ENCODE assay signal across 9 mouse cellular contexts in the genomic region with DNA sequence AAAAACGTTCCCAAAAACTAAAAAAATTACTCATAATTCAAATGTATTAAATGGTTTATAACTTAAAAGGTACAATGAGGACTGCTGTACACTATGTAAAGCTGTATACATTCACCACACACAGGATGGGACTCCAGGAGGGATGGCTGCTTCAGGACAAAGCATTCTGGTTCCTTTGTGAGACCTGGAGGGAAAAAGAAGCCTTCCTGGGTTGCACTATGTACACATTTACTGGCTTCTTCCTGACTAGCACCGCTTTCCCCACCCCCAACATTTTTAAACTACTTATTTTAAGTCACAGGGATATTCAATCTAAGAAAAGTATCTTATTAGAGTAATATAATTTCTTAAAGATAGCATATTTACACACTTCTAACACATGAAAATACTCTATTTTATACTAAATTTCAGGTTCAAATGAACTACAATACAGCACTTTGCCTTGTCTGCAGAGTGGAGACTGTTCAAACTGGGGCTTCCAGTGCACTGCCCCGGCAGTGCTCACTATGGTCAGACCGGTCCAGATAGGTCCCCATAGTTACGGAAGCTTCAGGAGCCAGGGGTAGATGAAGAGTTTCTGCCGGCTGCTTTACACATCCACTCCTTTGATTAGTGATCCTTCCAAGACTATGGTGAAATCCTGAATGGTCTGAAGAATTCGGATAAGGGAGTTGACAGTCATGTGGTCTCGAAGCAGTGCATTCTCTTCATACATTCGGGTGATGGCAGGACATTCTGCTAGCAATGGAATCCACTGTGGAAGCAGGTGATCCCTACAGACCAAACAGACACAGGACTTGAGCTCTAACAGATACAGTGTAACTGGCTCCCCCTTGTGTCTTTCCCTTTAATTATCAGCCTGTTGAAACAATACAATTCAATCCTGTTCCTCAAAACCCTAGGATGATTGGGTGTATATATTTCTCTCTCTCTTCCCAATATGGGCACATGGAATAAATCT. TPM values are rescaled to one million over a fixed set of nuclear protein-coding genes. Genes with fewer than 3 reads are reported as not detected.
DNase-seq lines count a peak whose midpoint lies in the region; ATAC-seq and TF ChIP-seq lines count a peak whose summit lies in the region.
"Had no signal": no experiment of that assay in that cellular context is flagged by ENCODE, and none has a peak within 500 bp of the region (broad histone marks: within the 10 kb centered on the region; RNA-seq: fewer than 3 reads in every experiment).

No protein-coding gene starts in this region.

- intact Hi-C loops in heart, adult 2 months (cut with DNase I) = no loop called here

- H3K79me2 ChIP-seq in heart, adult 2 months (replicated peaks; ENCODE audit: control insufficient read depth, insufficient read depth, low read length) = no peaks in the 10 kb centered on the region

- no peaks in the 10 kb centered on the region for H3K27me3 ChIP-seq in heart, adult 2 months (ENCODE audit: control insufficient read depth, insufficient read depth, low read length)
- H3K27me3 ChIP-seq in forebrain, embryonic 12.5 days = no peaks in the 10 kb centered on the region

- WGBS in heart, adult 2 months = 42% methylated on average over 9 of the region's 9 CpGs
- 13% methylated on average over 9 of the region's 9 CpGs for WGBS in forebrain, embryonic 12.5 days

- H3K36me3 ChIP-seq in heart, adult 2 months (ENCODE audit: control insufficient read depth, insufficient read depth, low read length) = no peaks in the 10 kb centered on the region; the same call in none of the 2 replicates
- H3K36me3 ChIP-seq in forebrain, embryonic 12.5 days (replicated peaks) = peaks cover 23% of the 10 kb centered on the region
- H3K36me3 ChIP-seq: G1E had no signal

- no peak overlapping the region for H3K4me3 ChIP-seq in heart, adult 2 months
- H3K4me3 ChIP-seq in forebrain, embryonic 12.5 days (replicated peaks) = no peak overlapping the region

- H3K9ac ChIP-seq in heart, adult 2 months (ENCODE audit: low read depth, low read length) = no peak overlapping the region
- no peak overlapping the region for H3K9ac ChIP-seq in forebrain, embryonic 12.5 days

- H3K4me2 ChIP-seq in forebrain, embryonic 12.5 days = no peak overlapping the region

- no peak overlapping the region for H3K27ac ChIP-seq in heart, adult 2 months
- peak overlapping the region; percentile 59; the same call in 1 of the 2 replicates for H3K27ac ChIP-seq in forebrain, embryonic 12.5 days

- no peaks in the 10 kb centered on the region for H3K9me3 ChIP-seq in forebrain, embryonic 12.5 days
- H3K9me3 ChIP-seq: G1E had no signal

- no peak for TF ChIP-seq EP300 in heart, adult 2 months (IDR thresholded peaks at IDR 0.05; ENCODE audit: insufficient read depth, low read depth, low read length)

- ATAC-seq in forebrain, embryonic 12.5 days (ENCODE audit: low FRiP score) = peak; percentile 73

- no peak for TF ChIP-seq POLR2A in heart, adult 2 months (IDR thresholded peaks at IDR 0.05; ENCODE audit: insufficient read depth, low read depth, low read length)

- no peaks in the 10 kb centered on the region for H3K4me1 ChIP-seq in heart, adult 2 months (ENCODE audit: control insufficient read depth, insufficient read depth, low read length)
- peaks cover 21% of the 10 kb centered on the region for H3K4me1 ChIP-seq in forebrain, embryonic 12.5 days

- TF ChIP-seq CTCF in heart, adult 2 months (IDR thresholded peaks at IDR 0.05) = peak; percentile 50

- no peak for DNase-seq in heart, adult 2 months
- no peak for DNase-seq in heart, adult 9 months (ENCODE audit: low spot score in 2 of 2)
- peak; percentile 42 for DNase-seq in MN1 (ENCODE audit: low spot score)
- peak; percentile 13 to 40 for DNase-seq in kidney, postnatal 36 days
- peak; percentile 59 for DNase-seq in retina, postnatal 1 day
- no peak for DNase-seq in testis, postnatal 14 days (ENCODE audit: low spot score)
- no peak for DNase-seq in gastrocnemius, postnatal 25 days

RNA-seq across cellular contexts. Expression of gene Sinhcaf, which starts 47.1 kb away (rescaled TPM):
- 1 to 10 TPM; 2.7 to 5.0 TPM for total RNA-seq in heart, adult 2 months (2021)
- 1.3 and 2.1 TPM in 2 replicates for polyA plus RNA-seq in heart, adult 2 months (2012; rRNA removed)
- polyA plus RNA-seq in forebrain, embryonic 12.5 days (2016; fragmentation: Nextera tagmentation; extraction: Ambion mirVana) = 223 and 235 TPM in 2 replicates
- 1 to 10 TPM in 1 of 2 experiments, under 1 TPM in 1; 0.95 to 2.7 TPM for total RNA-seq in gastrocnemius, postnatal 25 days (2021)

Comparison
In these comparisons a context has a peak if more than half of its experiments do, and no peak if none do; other contexts are left out.
1. DNase-seq: peak in MN1 (single experiment), kidney, postnatal 36 days (2 of 2) and retina, postnatal 1 day (single experiment); none in heart, adult 2 months (0 of 2), heart, adult 9 months (0 of 2), testis, postnatal 14 days (single experiment) and gastrocnemius, postnatal 25 days (single experiment).